Mouse (Mus musculus) Patski (cell line): ENCODE measurements around the gene Smg8. TPM values are rescaled to one million over a fixed set of nuclear protein-coding genes. Genes with fewer than 3 reads are reported as not detected.

Experiments
- ATAC-seq: fragments of 100-300 bp; one replicate; pipeline ENCODE4 v1.8.0; 2021
- CTCF ChIA-PET: fragments of 350-600 bp; sonication (Branson Sonifier 250); formaldehyde crosslinking; loops from one replicate; lab custom pipeline; 2022; ENCODE audit warnings: inconsistent platforms; lab: Charles Lee
- POLR2A ChIA-PET: fragments of 350-600 bp; sonication (Branson Sonifier 250); formaldehyde crosslinking; loops from one replicate; lab custom pipeline; 2022; ENCODE audit warnings: antibody characterized with exemption, inconsistent platforms; lab: Charles Lee
- DNase-seq: peaks from one replicate; pipeline ENCODE4 v3.0.0-alpha.2; 2011; ENCODE audit warnings: low read depth, low spot score
- H3K27me3 ChIP-seq: fragments of 371-371 bp; one replicate; pipeline ENCODE4 v1.5.1; 2021
- CTCF ChIP-seq: fragments of 100-300 bp; IDR thresholded peaks from one replicate; pipeline ENCODE4 v1.5.1; 2021
- in situ Hi-C: fragments of 300-500 bp; cut with MboI; formaldehyde crosslinking; loops from 3 replicates; pipeline ENCODE4 v1.11.1; 2018; ENCODE audit warnings: low pct_unique_long_range_greater_than_20kb, mixed read lengths
- polyA plus RNA-seq: library from polyadenylated mRNA; unstranded; gene quantifications from one replicate; pipeline ENCODE4 v1.2.3, GENCODE M21; 2021

Gene Smg8
- polyA plus RNA-seq, 1 experiment from 2014 or later, result 21.9 TPM

DNA sequence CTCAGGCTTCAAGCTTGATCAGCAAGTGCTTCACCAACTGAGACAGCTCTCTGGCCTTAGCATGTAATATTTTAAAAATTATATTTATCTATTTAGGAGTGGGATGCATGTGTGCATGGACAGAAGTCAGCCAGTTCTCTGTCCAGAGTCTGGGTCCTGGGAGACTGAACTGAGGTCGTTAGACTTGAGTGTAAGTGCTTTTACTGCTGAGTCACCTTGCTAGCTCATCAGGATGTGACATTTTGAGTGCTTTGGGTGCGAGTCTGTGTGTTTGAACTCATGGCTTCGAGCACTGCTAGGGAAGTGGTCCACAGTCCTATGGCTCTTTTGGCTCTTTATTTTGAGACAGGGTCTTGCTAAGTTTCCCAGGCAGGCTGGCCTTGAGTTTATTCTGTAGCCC, 43.5 kb downstream of the Smg8 start:
- ATAC-seq (no peak), DNase-seq (no peak)
- ChIA-PET CTCF (no interaction called here), POLR2A (no interaction called here)
- in situ Hi-C loops, result no loop called here
- no peak for TF ChIP-seq CTCF
- no peaks in the 10 kb centered on the region for H3K27me3 ChIP-seq

DNA sequence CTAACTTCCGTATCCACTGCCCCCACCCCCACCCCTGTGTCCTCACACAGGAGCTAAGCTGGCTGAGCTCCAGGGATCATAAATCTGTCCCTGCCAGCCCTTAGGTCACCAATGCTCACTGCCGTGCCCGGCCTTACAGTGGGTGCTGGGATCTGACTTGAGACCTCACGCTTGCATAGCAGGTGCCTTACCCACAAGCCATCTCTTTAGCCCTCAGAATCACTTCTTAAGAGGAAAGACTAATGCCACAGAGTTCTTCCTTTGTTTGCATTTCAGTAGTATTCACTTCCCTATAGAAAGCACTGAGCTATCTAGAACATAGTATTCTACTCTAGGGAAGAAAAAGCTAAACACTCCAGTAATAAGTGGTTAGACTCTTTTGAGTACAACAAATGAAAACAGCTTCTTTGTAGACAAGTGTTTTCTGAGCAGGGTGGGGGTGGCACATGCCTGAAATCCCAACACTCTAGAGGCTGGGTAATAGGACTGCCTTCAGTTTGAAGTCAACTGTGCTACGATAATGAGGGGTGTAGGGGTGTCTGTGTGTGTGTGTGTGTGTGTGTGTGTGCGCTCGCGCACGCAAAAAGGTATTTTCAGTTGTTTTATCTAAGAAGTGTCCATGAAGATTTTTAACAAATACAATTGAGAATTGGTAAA, 47.1 kb downstream of the Smg8 start:
- H3K27me3 ChIP-seq, result no peaks in the 10 kb centered on the region
- TF ChIP-seq CTCF, result no peak
- no peak for DNase-seq
- in situ Hi-C loops, result no loop called here
- CTCF ChIA-PET, result interaction anchor here (1.6 kb wide), 1 partner anchor 29 kb away, joined by 3 read pairs; no protein-coding TSS in a partner anchor
- POLR2A ChIA-PET, result interaction anchor here (0.6 kb wide), 1 partner anchor 394 kb away, joined by 3 read pairs; no protein-coding TSS in a partner anchor
- no peak for ATAC-seq

DNA sequence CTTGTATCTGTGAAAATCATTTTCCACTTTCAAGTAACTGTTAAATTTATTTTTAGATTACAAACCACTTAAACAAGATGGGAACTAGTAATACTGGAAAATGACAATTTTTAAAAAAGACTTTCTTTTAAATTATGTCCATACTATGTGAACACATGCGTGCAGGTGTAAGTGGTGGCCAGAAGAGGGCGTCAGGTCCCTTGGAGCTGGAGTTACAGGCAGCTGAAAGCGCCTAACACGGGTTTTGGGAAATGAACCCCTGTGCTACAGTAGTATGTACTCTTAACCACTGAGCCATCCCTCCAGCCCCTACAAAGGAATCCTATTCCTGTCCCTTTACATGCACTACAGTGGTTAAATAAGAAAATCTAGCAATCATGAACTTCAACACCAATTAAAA, 50.4 kb downstream of the Smg8 start:
- POLR2A ChIA-PET, result no interaction called here
- ATAC-seq (no peak), DNase-seq (no peak)
- in situ Hi-C loops, result no loop called here
- no peaks in the 10 kb centered on the region for H3K27me3 ChIP-seq
- peak; percentile 53 for TF ChIP-seq CTCF
- CTCF ChIA-PET, result interaction anchor here (2.0 kb wide), 1 partner anchor 10 kb away, joined by 6 read pairs; no protein-coding TSS in a partner anchor

DNA sequence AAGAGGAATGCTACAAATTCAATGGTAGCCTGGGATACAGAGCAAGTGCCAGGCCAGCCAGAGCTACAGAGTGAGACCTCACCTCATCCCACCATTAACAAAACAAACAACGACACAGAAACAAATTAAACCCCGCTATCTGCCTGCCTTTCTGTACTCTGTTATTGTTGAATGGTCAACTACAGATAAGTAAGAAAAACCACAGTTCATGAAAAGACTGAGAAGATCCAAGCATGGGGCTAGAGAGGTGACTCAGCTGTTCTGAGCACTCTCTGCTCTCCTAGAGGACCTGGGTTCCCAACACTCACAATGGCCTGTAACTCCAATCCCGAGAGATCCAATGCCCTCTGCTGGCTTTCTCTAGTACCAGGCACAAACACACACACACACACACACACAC, 58.4 kb downstream of the Smg8 start:
- no peak for ATAC-seq
- H3K27me3 ChIP-seq, result no peaks in the 10 kb centered on the region
- in situ Hi-C loops, result no loop called here
- CTCF ChIA-PET, result interaction anchor here (1.0 kb wide), 1 partner anchor 10 kb away, joined by 3 read pairs; no protein-coding TSS in a partner anchor
- DNase-seq, result no peak
- POLR2A ChIA-PET, result no interaction called here
- TF ChIP-seq CTCF, result no peak

Other genes with a start within 250 kb of the Smg8 start
- 31.7 TPM for gene Ypel2, start 93.1 kb downstream of the Smg8 start, polyA plus RNA-seq
- gene Gdpd1, start 12.7 kb downstream of the Smg8 start, polyA plus RNA-seq, result 36.5 TPM
- gene Prr11, start 21.9 kb upstream of the Smg8 start, polyA plus RNA-seq, result 13.8 TPM
- gene Ska2, start 22.5 kb upstream of the Smg8 start, polyA plus RNA-seq, result 27.9 TPM
- 33.1 TPM for gene Trim37, start 40.3 kb upstream of the Smg8 start, polyA plus RNA-seq